Mouse (Mus musculus) embryonic fibroblast, embryonic 13.5 days (primary cell): Measurements from ENCODE around the gene Cd34.

Experiments
- CTCF ChIP-seq: IDR thresholded peaks from 2 replicates; pipeline ENCODE4 v1.5.1; 2011; ENCODE audit warnings: mild to moderate bottlenecking, control low read depth, low read length, moderate library complexity, borderline replicate concordance; ENCODE audit not compliant: insufficient read depth
- POLR2A ChIP-seq: IDR thresholded peaks from 2 replicates; pipeline ENCODE4 v1.6.1; 2011; ENCODE audit warnings: low read depth, mild to moderate bottlenecking, control low read depth, low read length, moderate library complexity

- TF ChIP-seq CTCF (no peak), POLR2A (no peak)
These were observed 7.9 kb upstream of the Cd34 start for GRCm38 (mm10) chr1:194930706-194931105.
